Mouse (Mus musculus): ENCODE results near the gene Lrrc29. TPM values are rescaled to one million over a fixed set of nuclear protein-coding genes. Genes with fewer than 3 reads are reported as not detected.

Lrrc29 gene
- polyA plus RNA-seq, 1 experiment from 2014 or later, result 0.82 TPM

DNA sequence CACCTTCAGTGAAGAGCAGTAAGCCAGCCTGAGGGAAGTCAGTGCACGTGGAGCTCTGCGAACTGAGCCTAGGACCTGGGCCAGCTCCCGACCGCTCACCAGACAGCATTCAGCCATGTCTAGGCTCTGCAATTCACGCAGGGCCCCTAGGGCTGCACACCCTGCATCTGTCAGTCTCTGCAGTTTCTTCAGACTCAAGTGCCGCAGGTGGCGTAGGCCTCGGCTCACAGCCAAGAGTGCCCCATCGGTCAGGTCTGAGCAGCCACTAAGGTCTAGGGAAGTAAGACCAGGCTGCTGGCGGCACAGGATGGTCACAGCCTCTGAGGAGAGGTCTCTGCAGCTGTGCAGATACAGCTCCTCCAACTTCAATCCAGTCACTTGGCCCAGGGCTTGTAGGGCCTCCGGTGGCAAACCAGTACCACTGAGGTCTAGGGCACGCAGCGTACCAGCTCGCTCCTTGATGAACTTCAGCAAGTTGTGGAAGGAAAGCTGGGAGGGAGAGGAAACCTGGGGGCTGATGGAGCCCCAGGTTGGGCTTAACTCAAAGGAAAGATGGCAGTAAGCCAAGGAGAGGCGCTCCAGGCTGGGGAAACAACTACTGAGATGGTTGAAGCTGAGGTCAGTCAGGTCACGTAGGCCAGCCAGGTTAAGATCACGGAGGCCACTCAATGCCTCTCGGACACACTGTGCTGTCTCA lies 10.9 kb downstream of the Lrrc29 start:
- no peaks in the 10 kb centered on the region for H3K4me1 ChIP-seq (replicated peaks)
- H3K4me3 ChIP-seq, result no peak overlapping the region
- H3K27me3 ChIP-seq, result no peaks in the 10 kb centered on the region
- H3K9me3 ChIP-seq, result no peaks in the 10 kb centered on the region
- no peak overlapping the region for H3K9ac ChIP-seq
- WGBS, result 92% methylated on average over 18 of the region's 18 CpGs
- H3K4me2 ChIP-seq, result no peak overlapping the region
- no peak overlapping the region for H3K27ac ChIP-seq
- ATAC-seq (ENCODE audit: low FRiP score), result no peak
- peaks cover 96% of the 10 kb centered on the region for H3K36me3 ChIP-seq

DNA sequence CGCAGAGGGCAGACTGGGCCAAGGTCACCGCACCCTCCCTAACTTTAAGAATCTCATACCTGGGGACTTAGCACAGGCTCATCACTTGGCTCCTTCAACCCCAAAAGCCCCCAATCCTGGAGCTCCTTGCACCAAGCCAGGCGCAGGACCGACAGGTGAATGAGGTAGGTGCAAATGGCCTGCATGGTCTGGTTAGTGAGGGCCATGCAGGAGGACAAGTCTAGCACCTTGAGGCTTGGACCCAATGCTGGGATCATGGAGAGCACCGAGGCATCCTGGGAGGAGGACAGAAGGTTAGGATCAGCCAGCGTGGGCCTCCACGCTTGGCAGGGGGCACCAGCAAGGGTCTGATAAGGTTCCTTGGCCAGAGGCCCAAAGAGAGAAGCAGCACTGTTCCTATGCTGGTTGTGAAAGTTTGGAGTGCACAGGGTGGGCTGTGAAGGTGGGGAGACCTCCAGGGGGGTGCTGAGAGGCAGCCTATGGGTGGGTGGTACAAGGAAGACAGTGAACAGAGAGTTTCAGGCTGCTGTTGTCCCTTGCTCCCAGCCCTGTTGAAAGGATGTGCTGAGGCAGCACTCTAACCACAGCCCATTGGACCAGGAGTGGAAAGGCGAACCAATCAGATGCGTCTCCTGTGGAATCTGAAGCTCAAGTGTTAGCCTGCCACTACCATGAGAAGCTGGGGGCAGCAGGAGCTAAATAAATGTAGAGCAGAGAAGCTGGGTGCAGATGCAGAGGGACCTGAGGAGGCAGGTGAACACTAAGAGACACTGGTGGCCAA lies 12.3 kb downstream of the Lrrc29 start:
- Histone ChIP-seq H3K4me1 (replicated peaks) (no peaks in the 10 kb centered on the region), H3K9me3 (no peaks in the 10 kb centered on the region), H3K9ac (no peak overlapping the region), H3K36me3 (peaks cover 97% of the 10 kb centered on the region), H3K27ac (no peak overlapping the region), H3K4me2 (no peak overlapping the region), H3K27me3 (no peaks in the 10 kb centered on the region), H3K4me3 (no peak overlapping the region)
- ATAC-seq (ENCODE audit: low FRiP score), result no peak
- 83% methylated on average over 9 of the region's 9 CpGs for WGBS

DNA sequence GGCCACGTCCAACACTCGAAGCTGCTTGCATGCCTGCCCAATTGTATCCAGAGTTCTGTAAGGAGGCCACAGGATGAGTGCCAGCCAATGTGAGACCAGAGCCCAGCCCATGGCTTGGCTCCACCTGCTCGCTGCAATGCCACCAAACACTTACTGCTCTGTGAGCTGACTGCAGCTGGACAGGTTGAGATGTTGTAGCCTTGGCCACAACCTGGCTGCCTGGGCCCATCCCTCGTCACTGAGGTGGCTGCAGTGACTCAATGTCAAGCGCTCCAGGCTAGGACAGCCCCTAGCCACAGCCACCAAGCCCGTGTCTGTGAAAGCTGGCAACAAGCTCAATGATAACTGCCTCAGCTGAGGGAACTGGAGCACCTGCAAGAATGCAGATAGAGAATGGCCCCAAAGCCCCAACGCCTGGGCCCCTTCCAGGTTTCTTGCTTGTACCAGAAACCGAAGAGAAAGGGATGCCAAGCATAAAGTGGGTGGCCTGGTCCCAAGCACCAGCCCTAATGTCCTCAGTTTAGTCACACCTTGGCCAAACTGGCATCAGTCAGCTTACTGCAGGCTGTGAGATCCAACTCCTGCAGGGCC lies 13.1 kb downstream of the Lrrc29 start:
- H3K4me3 ChIP-seq, result no peak overlapping the region
- H3K36me3 ChIP-seq, result peaks cover 97% of the 10 kb centered on the region
- no peaks in the 10 kb centered on the region for H3K9me3 ChIP-seq
- H3K9ac ChIP-seq, result no peak overlapping the region
- H3K27me3 ChIP-seq, result no peaks in the 10 kb centered on the region
- no peak for ATAC-seq (ENCODE audit: low FRiP score)
- H3K27ac ChIP-seq, result no peak overlapping the region
- no peaks in the 10 kb centered on the region for H3K4me1 ChIP-seq (replicated peaks)
- no peak overlapping the region for H3K4me2 ChIP-seq
- WGBS, result 95% methylated on average over 8 of the region's 8 CpGs

DNA sequence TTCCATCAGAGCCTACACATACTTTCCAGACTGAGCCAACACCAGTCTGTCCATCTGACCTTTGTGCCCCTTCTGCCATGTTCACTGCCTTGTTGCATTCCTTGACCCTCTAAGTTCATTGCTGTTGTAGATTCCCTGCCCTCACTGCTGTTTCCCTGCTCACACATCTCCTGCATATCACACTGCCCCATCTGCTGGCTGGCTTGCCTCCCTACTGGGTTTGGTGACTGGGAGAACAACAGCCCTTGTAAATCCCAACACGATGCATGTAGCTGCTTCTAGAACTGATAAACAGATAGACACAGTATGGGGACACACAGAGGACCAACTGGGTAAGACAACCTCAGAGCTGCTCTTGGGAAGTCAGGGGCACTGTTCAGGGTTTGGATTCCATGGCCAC lies 14.4 kb downstream of the Lrrc29 start:
- H3K4me1 ChIP-seq (replicated peaks), result no peaks in the 10 kb centered on the region
- ATAC-seq (ENCODE audit: low FRiP score), result no peak
- no peak overlapping the region for H3K9ac ChIP-seq
- H3K27me3 ChIP-seq, result no peaks in the 10 kb centered on the region
- 90% methylated on average over 1 of the region's 1 CpGs for WGBS
- H3K4me3 ChIP-seq, result no peak overlapping the region
- H3K27ac ChIP-seq, result no peak overlapping the region
- H3K36me3 ChIP-seq, result peaks cover 95% of the 10 kb centered on the region
- no peaks in the 10 kb centered on the region for H3K9me3 ChIP-seq
- no peak overlapping the region for H3K4me2 ChIP-seq

DNA sequence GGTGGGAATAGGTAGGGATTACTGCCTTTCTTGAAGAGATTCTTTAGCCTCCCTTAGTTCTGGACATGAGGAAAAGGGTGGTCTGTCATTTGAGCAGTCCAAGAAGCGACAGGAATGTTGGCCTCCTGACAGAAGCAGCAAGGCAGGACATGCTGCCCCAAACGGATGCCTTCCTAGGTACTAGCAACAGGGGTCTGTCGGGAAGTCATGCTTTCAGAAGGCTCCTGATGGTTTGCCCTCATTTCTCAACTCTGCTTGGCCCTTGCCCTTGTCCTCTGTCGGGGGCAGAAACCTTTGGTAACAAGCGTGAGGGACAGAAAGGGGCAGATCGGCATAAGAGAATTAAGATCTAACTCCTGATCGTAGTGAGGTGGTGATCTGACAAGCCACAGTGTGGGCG lies 16.0 kb downstream of the Lrrc29 start:
- Histone ChIP-seq H3K27ac (no peak overlapping the region), H3K36me3 (peaks cover 82% of the 10 kb centered on the region), H3K4me3 (no peak overlapping the region), H3K4me1 (replicated peaks) (peaks cover 14% of the 10 kb centered on the region), H3K27me3 (no peaks in the 10 kb centered on the region), H3K4me2 (no peak overlapping the region), H3K9ac (no peak overlapping the region), H3K9me3 (no peaks in the 10 kb centered on the region)
- 85% methylated on average over 8 of the region's 8 CpGs for WGBS
- ATAC-seq (ENCODE audit: low FRiP score), result no peak

DNA sequence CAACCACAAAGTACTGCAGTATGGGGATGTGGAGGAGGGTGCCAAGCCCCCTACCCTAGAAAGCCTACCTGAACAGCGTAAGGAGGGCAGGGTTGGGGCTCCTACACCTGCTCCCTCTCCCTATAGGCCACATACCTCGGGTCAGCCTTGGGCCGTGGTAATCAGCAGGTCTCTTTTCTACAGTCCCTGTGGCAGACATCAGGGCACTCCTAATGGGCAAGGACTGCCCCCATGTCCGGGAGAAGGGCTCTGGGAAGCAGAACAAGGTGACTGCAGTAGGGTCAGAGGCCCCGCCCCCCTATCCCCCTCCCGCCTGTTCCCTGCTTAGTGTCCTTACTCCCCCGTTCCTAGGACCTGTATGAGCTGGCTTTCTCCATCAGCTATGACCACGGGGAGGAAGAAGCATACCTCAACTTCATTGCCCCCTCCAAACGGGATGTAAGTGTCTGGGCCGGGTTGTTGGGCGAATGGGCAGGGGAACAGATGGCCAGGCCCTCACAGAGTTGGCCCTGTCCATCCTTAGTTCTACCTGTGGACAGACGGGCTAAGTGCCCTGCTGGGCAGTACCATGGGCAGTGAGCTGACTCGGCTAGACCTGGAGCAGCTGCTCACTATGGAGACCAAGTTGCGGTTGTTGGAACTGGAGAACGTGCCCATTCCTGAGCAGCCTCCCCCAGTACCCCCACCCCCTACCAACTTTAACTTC lies 16.8 kb downstream of the Lrrc29 start:
- H3K27ac ChIP-seq, result no peak overlapping the region
- no peak for ATAC-seq (ENCODE audit: low FRiP score)
- H3K9me3 ChIP-seq, result no peaks in the 10 kb centered on the region
- WGBS, result 82% methylated on average over 15 of the region's 15 CpGs
- no peak overlapping the region for H3K9ac ChIP-seq
- peaks cover 80% of the 10 kb centered on the region for H3K36me3 ChIP-seq
- peaks cover 22% of the 10 kb centered on the region for H3K4me1 ChIP-seq (replicated peaks)
- no peak overlapping the region for H3K4me3 ChIP-seq
- no peaks in the 10 kb centered on the region for H3K27me3 ChIP-seq
- no peak overlapping the region for H3K4me2 ChIP-seq

DNA sequence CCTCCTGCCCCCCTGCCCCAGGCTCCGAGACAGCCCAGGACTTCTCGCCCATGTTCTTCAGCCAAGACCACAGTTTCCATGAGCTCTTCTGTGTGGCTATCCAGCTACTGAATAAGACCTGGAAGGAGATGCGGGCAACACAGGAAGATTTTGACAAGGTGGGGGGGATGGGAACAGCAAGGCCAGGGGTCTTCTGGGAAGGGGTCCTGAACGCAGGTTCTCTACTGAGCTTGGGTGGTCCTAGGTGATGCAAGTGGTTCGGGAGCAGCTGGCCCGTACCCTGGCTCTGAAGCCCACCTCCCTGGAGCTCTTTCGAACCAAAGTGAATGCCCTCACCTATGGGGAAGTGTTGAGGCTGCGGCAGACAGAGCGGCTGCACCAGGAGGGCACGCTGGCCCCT lies 17.6 kb downstream of the Lrrc29 start:
- Histone ChIP-seq H3K36me3 (peaks cover 80% of the 10 kb centered on the region), H3K4me3 (no peak overlapping the region), H3K9ac (no peak overlapping the region), H3K27ac (no peak overlapping the region), H3K27me3 (no peaks in the 10 kb centered on the region), H3K4me2 (no peak overlapping the region), H3K4me1 (replicated peaks) (peaks cover 25% of the 10 kb centered on the region), H3K9me3 (no peaks in the 10 kb centered on the region)
- WGBS, result 96% methylated on average over 10 of the region's 10 CpGs
- ATAC-seq (ENCODE audit: low FRiP score), result no peak

DNA sequence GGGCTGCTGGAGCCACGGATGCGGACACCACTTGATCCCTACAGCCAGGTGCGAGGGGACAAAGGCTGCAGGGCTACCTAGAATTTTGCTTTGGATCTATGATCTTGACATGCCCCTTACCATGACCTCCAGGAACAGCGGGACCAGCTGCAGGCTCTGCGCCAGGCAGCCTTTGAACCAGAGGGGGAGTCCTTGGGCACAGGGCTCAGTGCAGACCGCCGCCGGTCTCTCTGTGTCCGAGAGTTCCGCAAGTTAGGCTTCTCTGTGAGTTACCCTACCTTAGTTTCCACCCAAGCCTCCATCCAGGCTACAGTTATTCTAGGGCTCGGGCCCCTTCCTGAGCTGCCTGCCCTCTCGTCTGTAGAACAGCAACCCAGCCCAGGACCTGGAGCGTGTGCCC lies 18.4 kb downstream of the Lrrc29 start:
- Histone ChIP-seq H3K4me1 (replicated peaks) (peaks cover 25% of the 10 kb centered on the region), H3K9me3 (no peaks in the 10 kb centered on the region), H3K27ac (no peak overlapping the region), H3K27me3 (no peaks in the 10 kb centered on the region), H3K36me3 (peaks cover 79% of the 10 kb centered on the region), H3K4me2 (no peak overlapping the region), H3K4me3 (no peak overlapping the region), H3K9ac (no peak overlapping the region)
- ATAC-seq (ENCODE audit: low FRiP score), result no peak
- WGBS, result 95% methylated on average over 13 of the region's 13 CpGs

DNA sequence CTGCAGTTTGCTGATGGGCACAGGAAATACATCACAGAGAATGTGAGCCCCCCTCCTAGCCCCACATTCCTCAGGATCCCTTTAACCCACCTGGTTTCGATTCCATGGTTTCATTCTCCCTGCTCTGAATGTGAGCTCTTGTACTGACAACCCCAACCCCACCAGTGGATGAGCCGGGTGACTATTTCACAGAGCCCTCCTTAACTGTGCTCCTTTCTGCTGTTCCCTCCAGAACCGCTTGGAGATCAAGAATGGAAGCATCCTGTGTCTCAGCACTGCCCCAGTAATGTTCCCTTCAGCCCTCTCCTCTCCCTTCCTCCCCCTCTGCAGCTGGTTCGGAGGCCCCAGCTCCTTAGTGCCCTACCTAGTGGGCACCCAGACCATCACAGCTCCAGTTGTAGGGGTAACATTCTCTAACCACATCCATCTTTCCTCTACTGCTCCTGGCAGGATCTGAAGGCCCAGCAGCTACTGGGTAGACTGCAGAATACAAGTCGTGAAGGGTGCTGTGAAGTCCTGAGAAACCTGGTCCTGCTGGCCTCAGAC lies 19.9 kb downstream of the Lrrc29 start:
- no peaks in the 10 kb centered on the region for H3K9me3 ChIP-seq
- peak; percentile 33 for ATAC-seq (ENCODE audit: low FRiP score)
- peaks cover 79% of the 10 kb centered on the region for H3K36me3 ChIP-seq
- H3K4me1 ChIP-seq (replicated peaks), result peaks cover 25% of the 10 kb centered on the region
- peak overlapping the region; percentile 17; the same call in 1 of the 2 replicates for H3K4me3 ChIP-seq
- peak overlapping the region; percentile 48 for H3K4me2 ChIP-seq
- WGBS, result 60% methylated on average over 5 of the region's 5 CpGs
- peak overlapping the region; percentile 66 for H3K27ac ChIP-seq
- H3K9ac ChIP-seq, result peak overlapping the region; percentile 66; the same call in 1 of the 2 replicates
- H3K27me3 ChIP-seq, result no peaks in the 10 kb centered on the region

DNA sequence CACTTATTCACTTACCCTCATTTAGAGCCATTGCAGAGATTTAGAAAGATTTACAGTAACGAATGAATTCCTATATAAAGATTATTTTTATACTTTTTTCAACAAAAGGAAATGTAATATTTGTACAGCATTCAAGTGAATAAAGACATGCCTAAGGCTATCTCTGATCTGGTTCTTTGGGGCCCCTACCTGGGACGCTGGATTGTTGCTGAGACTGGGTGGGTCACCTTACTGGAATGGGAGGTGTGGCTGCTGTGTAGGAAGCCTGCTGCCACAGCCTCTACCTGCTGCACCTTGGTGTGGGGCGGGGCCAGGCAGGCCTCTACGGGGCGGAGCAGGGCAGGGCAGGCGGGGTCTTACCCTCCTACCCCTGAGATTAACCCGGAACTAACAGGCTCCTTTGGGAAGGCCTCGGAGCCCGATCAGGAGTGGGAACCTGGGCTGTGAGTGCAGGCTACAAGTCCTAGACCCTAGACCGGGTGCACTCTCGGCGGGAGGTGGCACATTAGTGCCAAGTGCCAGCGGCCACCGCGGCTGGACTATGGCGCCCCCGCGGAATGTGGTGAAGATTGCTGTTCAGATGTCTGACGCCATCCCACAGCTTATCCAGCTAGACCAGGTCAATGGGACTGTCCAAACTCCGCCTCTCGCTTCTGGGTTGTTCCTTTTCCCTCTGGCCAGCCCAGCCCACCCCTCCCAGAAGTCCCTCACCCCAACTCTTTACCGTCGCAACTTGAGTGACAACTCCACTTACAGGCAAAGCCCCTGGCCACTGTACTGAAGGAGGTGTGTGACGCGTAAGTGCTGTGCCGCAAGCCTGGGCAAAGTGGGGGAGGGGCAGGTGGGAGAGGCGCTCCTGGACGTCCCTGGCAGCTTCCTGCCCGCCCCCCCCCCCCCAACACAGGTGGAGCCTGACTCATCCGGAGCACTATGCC lies 20.6 kb downstream of the Lrrc29 start, which contains the start of gene Elmo3:
Elmo3 (plus strand) TSS at position 391 of the 935 bp plus-strand sequence.
- Histone ChIP-seq H3K4me1 (replicated peaks) (peaks cover 25% of the 10 kb centered on the region), H3K4me3 (peak within 1 kb of the TSS; percentile 17; the same call in 1 of the 2 replicates), H3K27ac (peak within 1 kb of the TSS; percentile 66), H3K36me3 (peaks cover 82% of the 10 kb centered on the region), H3K27me3 (no peaks in the 10 kb centered on the region), H3K9ac (peak within 1 kb of the TSS; percentile 66), H3K9me3 (no peaks in the 10 kb centered on the region), H3K4me2 (peak within 1 kb of the TSS; percentile 48)
- WGBS, result 8% methylated on average over 30 of the region's 30 CpGs
- ATAC-seq (ENCODE audit: low FRiP score), result peak; percentile 55

Measured in hindbrain, embryonic 13.5 days (tissue).